Mouse (Mus musculus) hindbrain, embryonic 16.5 days (tissue): Measurements from ENCODE around the gene Safb2. TPM values are rescaled to one million over a fixed set of nuclear protein-coding genes. Genes with fewer than 3 reads are reported as not detected.
"Not testable (repeated sequence)": the region's sequence is repeated elsewhere in the genome, so short reads cannot be mapped to it uniquely, and the experiment has no call there.

Experiments
- ATAC-seq: fragments of 200-750 bp; cut with Nextera tagmentation; 2 replicates; pipeline ENCODE4 v1.8.0; 2017; ENCODE audit warnings: moderate TSS enrichment, moderate library complexity
- H3K27ac ChIP-seq: fragments of 300-500 bp; sonication (generic); 2 replicates; pipeline ENCODE4 v1.5.1; 2014; ENCODE audit warnings: low read depth, mild to moderate bottlenecking, control low read depth, low read length, moderate library complexity
- H3K27me3 ChIP-seq: fragments of 300-500 bp; sonication (generic); replicated peaks from 2 replicates; pipeline ENCODE4 v1.6.1; 2014; ENCODE audit warnings: low read length; ENCODE audit not compliant: control insufficient read depth, insufficient read depth
- H3K36me3 ChIP-seq: fragments of 300-500 bp; sonication (generic); 2 replicates; pipeline ENCODE4 v1.6.1; 2014; ENCODE audit warnings: mild to moderate bottlenecking, low read length, moderate library complexity, mixed read lengths; ENCODE audit not compliant: control insufficient read depth, insufficient read depth
- H3K4me1 ChIP-seq: fragments of 300-500 bp; sonication (generic); 2 replicates; pipeline ENCODE4 v1.6.1; 2014; ENCODE audit warnings: low read depth, low read length; ENCODE audit not compliant: control insufficient read depth, insufficient read depth
- H3K4me2 ChIP-seq: fragments of 300-500 bp; sonication (generic); 2 replicates; pipeline ENCODE4 v1.6.1; 2014; ENCODE audit warnings: mild to moderate bottlenecking, low read length, control low read depth, moderate library complexity
- H3K4me3 ChIP-seq: fragments of 300-500 bp; sonication (generic); 2 replicates; pipeline ENCODE4 v1.5.1; 2014; ENCODE audit warnings: mild to moderate bottlenecking, low read length, control low read depth, moderate library complexity
- H3K9ac ChIP-seq: fragments of 300-500 bp; sonication (generic); 2 replicates; pipeline ENCODE4 v1.6.1; 2014; ENCODE audit warnings: low read depth, mild to moderate bottlenecking, control low read depth, low read length, moderate library complexity
- H3K9me3 ChIP-seq: fragments of 300-500 bp; sonication (generic); 2 replicates; pipeline ENCODE4 v1.6.1; 2014; ENCODE audit warnings: mild to moderate bottlenecking, low read length, moderate library complexity; ENCODE audit not compliant: control insufficient read depth
- whole genome bisulfite sequencing: fragments of 180-500 bp; shearing (Covaris S2); extraction: QIAGEN DNeasy Blood & Tissue Kit; methylation state at CpG from one replicate; pipeline ENCODE4 v1.1.7; 2014; 5-methylcytosine and 5-hydroxymethylcytosine counted together
- polyA plus RNA-seq: library from polyadenylated mRNA; unstranded; fragments of >200 nt; fragmentation: Nextera tagmentation; extraction: Ambion mirVana; gene quantifications from 2 replicates; pipeline ENCODE4 v1.2.1, GENCODE M21; 2015

The Safb2 gene
- polyA plus RNA-seq, 1 experiment from 2014 or later = 56.7 TPM

GRCm38 (mm10) chr17:56617628-56618027 is 33.2 kb upstream of the Safb2 start:
- Histone ChIP-seq H3K9me3 (no peaks in the 10 kb centered on the region), H3K4me1 (peaks cover 13% of the 10 kb centered on the region), H3K4me3 (no peak overlapping the region), H3K36me3 (peaks cover 42% of the 10 kb centered on the region), H3K4me2 (no peak overlapping the region), H3K9ac (no peak overlapping the region), H3K27me3 (no peaks in the 10 kb centered on the region), H3K27ac (no peak overlapping the region)
- 95% methylated on average over 8 of the region's 8 CpGs for WGBS
- ATAC-seq = no peak

GRCm38 (mm10) chr17:56616725-56617124 is 32.3 kb upstream of the Safb2 start:
- H3K4me3 ChIP-seq = no peak overlapping the region
- H3K27ac ChIP-seq = no peak overlapping the region
- H3K9me3 ChIP-seq = no peaks in the 10 kb centered on the region
- ATAC-seq = no peak
- 94% methylated on average over 3 of the region's 3 CpGs for WGBS
- no peak overlapping the region for H3K4me2 ChIP-seq
- H3K4me1 ChIP-seq = peaks cover 13% of the 10 kb centered on the region
- no peaks in the 10 kb centered on the region for H3K27me3 ChIP-seq
- peaks cover 39% of the 10 kb centered on the region for H3K36me3 ChIP-seq
- H3K9ac ChIP-seq = no peak overlapping the region

GRCm38 (mm10) chr17:56615792-56616191 is 31.4 kb upstream of the Safb2 start:
- no peaks in the 10 kb centered on the region for H3K9me3 ChIP-seq
- H3K27ac ChIP-seq = no peak overlapping the region
- ATAC-seq = no peak
- H3K36me3 ChIP-seq = peaks cover 33% of the 10 kb centered on the region
- H3K27me3 ChIP-seq = no peaks in the 10 kb centered on the region
- H3K4me3 ChIP-seq = no peak overlapping the region
- H3K4me1 ChIP-seq = peaks cover 13% of the 10 kb centered on the region
- no peak overlapping the region for H3K4me2 ChIP-seq
- 89% methylated on average over 4 of the region's 4 CpGs for WGBS
- H3K9ac ChIP-seq = no peak overlapping the region

- no peak overlapping the region for H3K4me3 ChIP-seq
- no peaks in the 10 kb centered on the region for H3K27me3 ChIP-seq
- H3K27ac ChIP-seq = no peak overlapping the region
- H3K4me1 ChIP-seq = peaks cover 19% of the 10 kb centered on the region
- peak overlapping the region; percentile 80; the same call in 1 of the 2 replicates for H3K4me2 ChIP-seq
- no peak for ATAC-seq
- WGBS = 88% methylated on average over 11 of the region's 11 CpGs
- H3K36me3 ChIP-seq = peaks cover 28% of the 10 kb centered on the region
- H3K9me3 ChIP-seq = no peaks in the 10 kb centered on the region
- H3K9ac ChIP-seq = peak overlapping the region; percentile 7
Measured at GRCm38 (mm10) chr17:56615136-56615784, 30.9 kb upstream of the Safb2 start.

GRCm38 (mm10) chr17:56614391-56615135 is 30.2 kb upstream of the Safb2 start:
- ATAC-seq = no peak
- no peaks in the 10 kb centered on the region for H3K27me3 ChIP-seq
- no peak overlapping the region for H3K27ac ChIP-seq
- WGBS = 30% methylated on average over 14 of the region's 14 CpGs
- H3K4me3 ChIP-seq = peak overlapping the region; percentile 65
- H3K36me3 ChIP-seq = peaks cover 25% of the 10 kb centered on the region
- peak overlapping the region; percentile 76 for H3K9ac ChIP-seq
- peak overlapping the region; percentile 80 for H3K4me2 ChIP-seq
- peaks cover 21% of the 10 kb centered on the region for H3K4me1 ChIP-seq
- no peaks in the 10 kb centered on the region for H3K9me3 ChIP-seq

GRCm38 (mm10) chr17:56613893-56614292 is 29.5 kb upstream of the Safb2 start:
- peaks cover 23% of the 10 kb centered on the region for H3K4me1 ChIP-seq

GRCm38 (mm10) chr17:56613236-56613844 is 29.0 kb upstream of the Safb2 start, which contains the start of gene Rpl36:
Gene Rpl36 (plus strand): TSS chr17:56613416.
- peak within 1 kb of the TSS; percentile 65 for H3K4me3 ChIP-seq
- H3K9ac ChIP-seq = peak within 1 kb of the TSS; percentile 76
- H3K4me2 ChIP-seq = peak within 1 kb of the TSS; percentile 80
- under 1% methylated on average over 52 of the region's 52 CpGs for WGBS
- H3K4me1 ChIP-seq = peaks cover 28% of the 10 kb centered on the region
- H3K9me3 ChIP-seq = no peaks in the 10 kb centered on the region
- ATAC-seq = peak; percentile 71
- H3K27ac ChIP-seq = peak within 1 kb of the TSS; percentile 90
- peaks cover 20% of the 10 kb centered on the region for H3K36me3 ChIP-seq
- no peaks in the 10 kb centered on the region for H3K27me3 ChIP-seq

More at GRCm38 (mm10) chr17:56613893-56614292, 29.5 kb upstream of the Safb2 start:
- H3K36me3 ChIP-seq = peaks cover 25% of the 10 kb centered on the region
- H3K4me3 ChIP-seq = peak overlapping the region; percentile 65
- not testable (repeated sequence) for H3K9me3 ChIP-seq, H3K27me3 ChIP-seq, ATAC-seq
- peak overlapping the region; percentile 90 for H3K27ac ChIP-seq
- H3K9ac ChIP-seq = peak overlapping the region; percentile 76
- under 1% methylated on average over 26 of the region's 26 CpGs for WGBS
- H3K4me2 ChIP-seq = peak overlapping the region; percentile 80

- WGBS = 74% methylated on average over 10 of the region's 10 CpGs
- not testable (repeated sequence) for H3K4me2 ChIP-seq, H3K9ac ChIP-seq, H3K9me3 ChIP-seq, ATAC-seq, H3K27me3 ChIP-seq, H3K4me3 ChIP-seq, H3K27ac ChIP-seq
- H3K36me3 ChIP-seq = peaks cover 13% of the 10 kb centered on the region; the same call in 1 of the 2 replicates
- H3K4me1 ChIP-seq = peaks cover 35% of the 10 kb centered on the region
Measured at GRCm38 (mm10) chr17:56612565-56612939, 28.2 kb upstream of the Safb2 start.
